Mouse (Mus musculus) CH12.LX (cell line): ENCODE measurements around the gene Rnf8. TPM values are rescaled to one million over a fixed set of nuclear protein-coding genes. Genes with fewer than 3 reads are reported as not detected.

ENCODE experiments used
- DNase-seq: peaks from one replicate; pipeline ENCODE4 v3.0.0-alpha.2; 2013; ENCODE audit errors: extremely low read depth
- H3K27ac ChIP-seq: 2 replicates; pipeline ENCODE4 v1.5.1; 2012; ENCODE audit warnings: low read depth, mild to moderate bottlenecking, control low read depth, moderate library complexity; ENCODE audit not compliant: insufficient read depth
- H3K27me3 ChIP-seq: replicated peaks from 2 replicates; pipeline ENCODE3; 2012; ENCODE audit warnings: inconsistent platforms
- H3K36me3 ChIP-seq, 2 experiments: replicated peaks in 1 of 2; 2 replicates each; pipeline versions ENCODE3 to v1.6.1; 2012; ENCODE audit warnings: inconsistent platforms in 1 of 2, low read length in 1 of 2, mild to moderate bottlenecking in 1 of 2, mixed read lengths in 1 of 2, moderate library complexity in 1 of 2; ENCODE audit not compliant: control insufficient read depth in 1 of 2, insufficient read depth in 1 of 2
- H3K4me1 ChIP-seq, 2 experiments: 2 replicates each; pipeline ENCODE4 v1.6.1; 2012; ENCODE audit warnings: inconsistent platforms in 1 of 2, moderate library complexity in 1 of 2; ENCODE audit not compliant: insufficient read depth in 2 of 2, control insufficient read depth in 1 of 2
- H3K4me2 ChIP-seq: 2 replicates; pipeline ENCODE4 v1.6.1; 2012; ENCODE audit warnings: low read depth, mild to moderate bottlenecking, control low read depth; ENCODE audit not compliant: poor library complexity, insufficient read depth, severe bottlenecking
- H3K4me3 ChIP-seq, 3 experiments: fragments of 150-350 bp in 1 of 3; sonication (generic) in 1 of 3; replicated peaks in 1 of 3; 2 replicates each; pipeline versions ENCODE3 to v1.5.1; 2011 to 2012; ENCODE audit warnings: low read depth in 2 of 3, low read length in 2 of 3, mild to moderate bottlenecking in 2 of 3, moderate library complexity in 2 of 3, control low read depth in 1 of 3, improper control_type of control experiment in 1 of 3, inconsistent platforms in 1 of 3, mixed read lengths in 1 of 3; ENCODE audit not compliant: poor library complexity in 1 of 3
- H3K79me2 ChIP-seq: replicated peaks from 2 replicates; pipeline ENCODE4 v1.6.1; 2012; ENCODE audit warnings: mild to moderate bottlenecking, moderate library complexity; ENCODE audit not compliant: control insufficient read depth, poor library complexity, insufficient read depth, severe bottlenecking; ENCODE audit errors: extremely low read depth
- H3K9ac ChIP-seq: 2 replicates; pipeline ENCODE4 v1.6.1; 2012; ENCODE audit warnings: low read depth, mild to moderate bottlenecking, control low read depth, moderate library complexity; ENCODE audit not compliant: insufficient read depth
- H3K9me3 ChIP-seq: replicated peaks from 2 replicates; pipeline ENCODE3; 2012; ENCODE audit warnings: low read length, inconsistent platforms, mixed read lengths
- BHLHE40 ChIP-seq: IDR thresholded peaks from 2 replicates; pipeline ENCODE4 v1.6.1; 2011; ENCODE audit warnings: mild to moderate bottlenecking, low read depth, low read length, improper control_type of control experiment
- CHD2 ChIP-seq: IDR thresholded peaks from 2 replicates; pipeline ENCODE4 v1.6.1; 2011; ENCODE audit warnings: low read length, improper control_type of control experiment
- CTCF ChIP-seq, 2 experiments: IDR thresholded peaks in 1 of 2; conservative IDR thresholded peaks in 1 of 2; 2 replicates each; pipeline ENCODE4 v1.5.1; 2011 to 2012; ENCODE audit warnings: low read depth in 2 of 2, low read length in 2 of 2, improper control_type of control experiment in 1 of 2, inconsistent platforms in 1 of 2, mild to moderate bottlenecking in 1 of 2, moderate library complexity in 1 of 2
- E2F4 ChIP-seq: IDR thresholded peaks from 2 replicates; pipeline ENCODE4 v1.6.1; 2011; ENCODE audit warnings: low read depth, low read length, improper control_type of control experiment; ENCODE audit not compliant: insufficient replicate concordance
- EP300 ChIP-seq: IDR thresholded peaks from 2 replicates; pipeline ENCODE4 v1.6.1; 2011; ENCODE audit warnings: low read length, improper control_type of control experiment
- ETS1 ChIP-seq: conservative IDR thresholded peaks from 2 replicates; pipeline ENCODE4 v1.6.1; 2012; ENCODE audit warnings: low read depth, mild to moderate bottlenecking, inconsistent platforms, low read length, improper control_type of control experiment, moderate library complexity
- HCFC1 ChIP-seq: IDR thresholded peaks from 2 replicates; pipeline ENCODE4 v1.6.1; 2012; ENCODE audit warnings: low read depth, mild to moderate bottlenecking, inconsistent platforms, low read length, improper control_type of control experiment
- IRF4 ChIP-seq: IDR thresholded peaks from 2 replicates; pipeline ENCODE4 v1.6.1; 2014; ENCODE audit warnings: low read depth, mild to moderate bottlenecking, inconsistent platforms, low read length, improper control_type of control experiment
- JUND ChIP-seq: conservative IDR thresholded peaks from 2 replicates; pipeline ENCODE4 v1.6.1; 2011; ENCODE audit warnings: low read depth, low read length, improper control_type of control experiment
- KAT2A ChIP-seq: IDR thresholded peaks from 2 replicates; pipeline ENCODE4 v1.6.1; 2012; ENCODE audit warnings: low read length, improper control_type of control experiment, inconsistent platforms; ENCODE audit not compliant: insufficient replicate concordance
- MAZ ChIP-seq: IDR thresholded peaks from 2 replicates; pipeline ENCODE4 v1.6.1; 2012; ENCODE audit warnings: low read depth, mild to moderate bottlenecking, inconsistent platforms, low read length, improper control_type of control experiment, moderate library complexity
- NELFE ChIP-seq: IDR thresholded peaks from 2 replicates; pipeline ENCODE4 v1.6.1; 2011; ENCODE audit warnings: low read depth, low read length, improper control_type of control experiment
- NRF1 ChIP-seq: IDR thresholded peaks from 2 replicates; pipeline ENCODE4 v1.6.1; 2014; ENCODE audit warnings: low read depth, mild to moderate bottlenecking, inconsistent platforms, low read length, improper control_type of control experiment, moderate library complexity
- PAX5 ChIP-seq: IDR thresholded peaks from 2 replicates; pipeline ENCODE4 v1.6.1; 2012; ENCODE audit warnings: low read length, inconsistent platforms, mixed read lengths
- POLR2A ChIP-seq: IDR thresholded peaks from 2 replicates; pipeline ENCODE4 v1.6.1; 2011; ENCODE audit warnings: low read depth, mild to moderate bottlenecking, improper control_type of control experiment, low read length
- SIN3A ChIP-seq: IDR thresholded peaks from 2 replicates; pipeline ENCODE4 v1.6.1; 2012; ENCODE audit warnings: low read length, improper control_type of control experiment, inconsistent platforms
- TCF12 ChIP-seq: IDR thresholded peaks from 2 replicates; pipeline ENCODE4 v1.6.1; 2014; ENCODE audit warnings: low read depth, mild to moderate bottlenecking, inconsistent platforms, low read length, improper control_type of control experiment
- UBTF ChIP-seq: IDR thresholded peaks from 2 replicates; pipeline ENCODE4 v1.6.1; 2012; ENCODE audit warnings: low read depth, mild to moderate bottlenecking, inconsistent platforms, low read length, improper control_type of control experiment, moderate library complexity
- USF1 ChIP-seq: IDR thresholded peaks from 2 replicates; pipeline ENCODE4 v1.6.1; 2014; ENCODE audit warnings: low read depth, mild to moderate bottlenecking, inconsistent platforms, low read length, improper control_type of control experiment
- USF2 ChIP-seq: conservative IDR thresholded peaks from 2 replicates; pipeline ENCODE4 v1.6.1; 2011; ENCODE audit warnings: low read depth, low read length, improper control_type of control experiment
- ZC3H11A ChIP-seq: IDR thresholded peaks from 2 replicates; pipeline ENCODE4 v1.6.1; 2012; ENCODE audit warnings: low read depth, mild to moderate bottlenecking, inconsistent platforms, low read length, improper control_type of control experiment
- ZKSCAN1 ChIP-seq: IDR thresholded peaks from 2 replicates; pipeline ENCODE4 v1.6.1; 2012; ENCODE audit warnings: low read depth, inconsistent platforms, low read length, improper control_type of control experiment, borderline replicate concordance
- ZNF384 ChIP-seq: IDR thresholded peaks from 2 replicates; pipeline ENCODE4 v1.6.1; 2012; ENCODE audit warnings: low read depth, low read length, improper control_type of control experiment, inconsistent platforms
- dilution Hi-C: fragments of 300-500 bp; cut with MboI; formaldehyde crosslinking; loops from 2 replicates; pipeline ENCODE4 v1.14.3; 2020; ENCODE audit warnings: low sequenced_read_pairs; ENCODE audit not compliant: extremely low pct_unique_long_range_greater_than_20kb, extremely low pct_ligation_motif_present
- in situ Hi-C: fragments of 300-500 bp; cut with MboI; formaldehyde crosslinking; loops from 3 replicates; pipeline ENCODE4 v1.14.3; 2019; ENCODE audit warnings: low sequenced_read_pairs, low pct_ligation_motif_present, low pct_unique_long_range_greater_than_20kb, mixed read lengths
- polyA plus RNA-seq: library from polyadenylated mRNA; unstranded; fragments of >175 nt; gene quantifications from 2 replicates; pipeline ENCODE4 v1.2.1, GENCODE M21; 2012; ENCODE audit warnings: low read depth; ENCODE audit not compliant: insufficient read length
- total RNA-seq, 2 experiments: library from RNA; depleted of rRNA; stranded (reverse); fragments of 300-350 nt in 1 of 2; fragments of >200 nt in 1 of 2; gene quantifications; 2 replicates each; pipeline ENCODE4 v1.2.3; 2012 to 2014

Rnf8 gene
- total and polyA plus RNA-seq, 3 experiments: 29.9 to 38.8 (median 35.4) TPM

DNA sequence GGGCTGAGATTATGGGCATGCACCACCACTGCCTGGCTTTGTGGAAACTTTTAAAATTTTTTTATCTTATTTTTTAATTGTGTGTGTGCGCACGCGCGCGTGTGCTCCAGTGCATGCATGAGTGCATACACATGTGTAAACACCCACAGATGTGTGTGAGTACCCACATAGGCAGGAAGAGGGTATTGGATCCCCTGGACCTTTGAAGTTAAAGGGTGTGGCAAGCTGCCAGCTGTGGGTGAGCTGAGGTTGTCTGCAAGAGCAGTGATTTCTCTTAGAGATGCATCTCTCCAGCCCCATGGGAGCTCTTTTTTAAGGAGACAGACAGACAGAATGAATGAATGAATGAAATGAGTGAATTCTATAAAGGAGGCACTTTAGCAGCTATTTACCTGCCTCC, 49.1 kb upstream of the Rnf8 start:
- DNase-seq: no peak
- in situ Hi-C loops: no loop called here
- Histone ChIP-seq H3K36me3 (peaks cover 36 to 67% of the 10 kb centered on the region in 2 experiments), H3K4me2 (no peak overlapping the region), H3K9ac (no peak overlapping the region), H3K4me3 (no peak overlapping the region), H3K79me2 (no peaks in the 10 kb centered on the region), H3K4me1 (peaks cover 11 to 35% of the 10 kb centered on the region in 2 experiments), H3K27me3 (no peaks in the 10 kb centered on the region), H3K27ac (no peak overlapping the region), H3K9me3 (no peaks in the 10 kb centered on the region)
- no peak for TF ChIP-seq CHD2
- TF ChIP-seq SIN3A: no peak
- TF ChIP-seq ZNF384: no peak
- TF ChIP-seq NELFE: no peak
- no peak for TF ChIP-seq TCF12
- no peak for TF ChIP-seq MAZ
- no peak for TF ChIP-seq NRF1
- no peak for TF ChIP-seq BHLHE40
- TF ChIP-seq PAX5: no peak
- TF ChIP-seq KAT2A: no peak
- no peak for TF ChIP-seq POLR2A
- dilution Hi-C loops: no loop called here

DNA sequence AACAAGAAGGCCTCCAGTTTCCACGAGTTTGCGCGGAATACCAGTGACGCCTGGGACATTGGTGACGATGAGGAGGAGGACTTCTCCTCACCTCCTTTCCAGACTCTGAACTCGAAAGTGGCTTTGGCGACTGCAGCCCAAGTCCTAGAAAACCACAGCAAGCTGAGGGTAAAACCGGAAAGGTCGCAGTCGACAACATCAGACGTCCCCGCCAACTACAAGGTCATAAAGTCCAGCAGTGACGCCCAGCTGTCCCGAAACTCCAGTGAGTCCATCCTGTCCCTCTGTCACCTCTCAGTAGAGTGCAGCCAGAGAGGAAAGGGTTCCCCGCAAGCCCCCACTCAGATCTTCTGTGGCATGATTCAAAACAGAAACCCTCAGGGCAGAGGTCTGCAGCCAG, 46.2 kb upstream of the Rnf8 start:
- dilution Hi-C loops: no loop called here
- Histone ChIP-seq H3K9ac (no peak overlapping the region), H3K9me3 (no peaks in the 10 kb centered on the region), H3K27me3 (no peaks in the 10 kb centered on the region), H3K79me2 (no peaks in the 10 kb centered on the region), H3K36me3 (peaks cover 64 to 92% of the 10 kb centered on the region in 2 experiments), H3K4me2 (no peak overlapping the region), H3K27ac (no peak overlapping the region)
- DNase-seq: no peak
- TF ChIP-seq EP300: no peak
- TF ChIP-seq USF1: no peak
- TF ChIP-seq CTCF (conservative IDR thresholded peaks at IDR 0.05 in 1 of 2, IDR thresholded peaks at IDR 0.05 in 1 of 2; ENCODE audit: low read depth in 2 of 2, low read length in 2 of 2): no peak
- no peak for TF ChIP-seq ZC3H11A
- no peak for TF ChIP-seq BHLHE40
- TF ChIP-seq USF2: no peak
- no peak for TF ChIP-seq JUND
- TF ChIP-seq HCFC1: no peak
- TF ChIP-seq E2F4: no peak
- TF ChIP-seq NRF1: no peak
- no peak for TF ChIP-seq IRF4
- TF ChIP-seq ZKSCAN1: no peak
- TF ChIP-seq UBTF: no peak
- no peak for TF ChIP-seq ETS1
- TF ChIP-seq, all 38 proteins: peak for 0
- Histone ChIP-seq H3K4me3 (no peak overlapping the region), H3K4me1 (peaks cover 6 to 27% of the 10 kb centered on the region in 2 experiments)
- in situ Hi-C loops: no loop called here
